Mouse (Mus musculus) hindbrain, embryonic 10.5 days (tissue): ENCODE data around the gene Cabp2. TPM values are rescaled to one million over a fixed set of nuclear protein-coding genes. Genes with fewer than 3 reads are reported as not detected.
"Not testable (repeated sequence)": the region's sequence is repeated elsewhere in the genome, so short reads cannot be mapped to it uniquely, and the experiment has no call there.

Experiments
- DNase-seq: peaks from one replicate; pipeline ENCODE4 v3.0.0-alpha.2; 2017; ENCODE audit warnings: low spot score
- H3K27ac ChIP-seq: fragments of 300-500 bp; sonication (generic); 2 replicates; pipeline ENCODE4 v1.5.1; 2016; ENCODE audit warnings: mild to moderate bottlenecking, moderate library complexity
- H3K27me3 ChIP-seq: fragments of 300-500 bp; sonication (generic); 2 replicates; pipeline ENCODE4 v1.6.1; 2016; ENCODE audit warnings: mild to moderate bottlenecking; ENCODE audit not compliant: poor library complexity, insufficient read depth, severe bottlenecking
- H3K36me3 ChIP-seq: fragments of 300-500 bp; sonication (generic); 2 replicates; pipeline ENCODE4 v1.6.1; 2016; ENCODE audit warnings: mild to moderate bottlenecking, moderate library complexity
- H3K4me1 ChIP-seq: fragments of 300-500 bp; sonication (generic); replicated peaks from 2 replicates; pipeline ENCODE4 v1.6.1; 2016; ENCODE audit warnings: mild to moderate bottlenecking
- H3K4me3 ChIP-seq: fragments of 300-500 bp; sonication (generic); 2 replicates; pipeline ENCODE4 v1.5.1; 2016; ENCODE audit warnings: mild to moderate bottlenecking, moderate library complexity
- H3K9me3 ChIP-seq: fragments of 300-500 bp; sonication (generic); 2 replicates; pipeline ENCODE4 v1.6.1; 2016; ENCODE audit warnings: mild to moderate bottlenecking, moderate library complexity
- WGBS: fragments of 180-500 bp; shearing (Covaris S2); methylation state at CpG from one replicate; pipeline ENCODE4 v1.1.7; 2016; 5-methylcytosine and 5-hydroxymethylcytosine counted together
- polyA plus RNA-seq: library from polyadenylated mRNA; unstranded; fragments of >200 nt; fragmentation: Nextera tagmentation; extraction: Ambion mirVana; gene quantifications from 2 replicates; pipeline ENCODE4 v1.2.1, GENCODE M21; 2016

Cabp2 gene
- polyA plus RNA-seq, 1 experiment from 2014 or later, result not detected

GRCm38 (mm10) chr19:4046866-4047254 is 34.5 kb upstream of the Cabp2 start:
- 84% methylated on average over 8 of the region's 8 CpGs for WGBS
- H3K4me1 ChIP-seq, result 0 out of 2 replicates have a peak, but pooled peaks cover 2% of the 10 kb centered on the region
- no peak for DNase-seq
- no peaks in the 10 kb centered on the region for H3K9me3 ChIP-seq
- H3K27ac ChIP-seq, result no peak overlapping the region
- no peak overlapping the region for H3K4me3 ChIP-seq
- H3K36me3 ChIP-seq, result no peaks in the 10 kb centered on the region
- H3K27me3 ChIP-seq, result no peaks in the 10 kb centered on the region

- no peaks in the 10 kb centered on the region for H3K9me3 ChIP-seq
- H3K4me3 ChIP-seq, result no peak overlapping the region
- no peaks in the 10 kb centered on the region for H3K36me3 ChIP-seq
- H3K27ac ChIP-seq, result no peak overlapping the region
- no peaks in the 10 kb centered on the region for H3K27me3 ChIP-seq
- DNase-seq, result peak; percentile 75
- H3K4me1 ChIP-seq, result 0 out of 2 replicates have a peak, but pooled peaks cover 2% of the 10 kb centered on the region
- 16% methylated on average over 4 of the region's 4 CpGs for WGBS
Measured at GRCm38 (mm10) chr19:4047859-4048258, 33.5 kb upstream of the Cabp2 start.

- not testable (repeated sequence) for DNase-seq, H3K27ac ChIP-seq
Measured at GRCm38 (mm10) chr19:4049069-4049468, 32.3 kb upstream of the Cabp2 start.

DNA sequence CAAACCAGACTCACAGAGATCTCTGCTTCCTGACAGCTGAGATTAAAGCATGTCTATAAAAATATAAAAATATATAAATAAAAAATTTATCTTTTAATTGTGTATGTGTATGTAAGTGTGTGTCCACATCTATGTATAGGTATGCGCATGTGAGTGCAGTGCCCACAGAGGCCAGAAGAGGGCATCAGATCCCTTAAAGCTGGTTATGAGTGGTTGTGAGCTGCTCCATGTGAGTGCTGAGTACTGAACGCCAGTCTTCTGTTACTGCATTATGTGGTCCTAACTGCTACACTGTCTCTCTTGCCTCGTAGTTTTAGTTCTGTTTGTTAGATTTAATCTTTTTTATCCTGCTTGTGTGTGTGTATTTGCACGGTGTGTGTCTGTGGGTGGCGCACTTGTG is 30.4 kb upstream of the Cabp2 start:
- H3K9me3 ChIP-seq, result no peaks in the 10 kb centered on the region
- H3K27ac ChIP-seq, result no peak overlapping the region
- H3K4me3 ChIP-seq, result no peak overlapping the region
- H3K27me3 ChIP-seq, result no peaks in the 10 kb centered on the region
- H3K36me3 ChIP-seq, result no peaks in the 10 kb centered on the region
- H3K4me1 ChIP-seq, result peaks cover 5% of the 10 kb centered on the region; the same call in 1 of the 2 replicates
- DNase-seq, result no peak
- 92% methylated on average over 5 of the region's 5 CpGs for WGBS

More at GRCm38 (mm10) chr19:4049069-4049468, 32.3 kb upstream of the Cabp2 start:
- not testable (repeated sequence) for H3K4me3 ChIP-seq, H3K4me1 ChIP-seq, H3K36me3 ChIP-seq, H3K9me3 ChIP-seq, H3K27me3 ChIP-seq
- WGBS, result 77% methylated on average over 5 of the region's 5 CpGs

GRCm38 (mm10) chr19:4051741-4052515 is 29.4 kb upstream of the Cabp2 start:
- H3K9me3 ChIP-seq, result no peaks in the 10 kb centered on the region
- no peaks in the 10 kb centered on the region for H3K27me3 ChIP-seq
- peak; percentile 58 for DNase-seq
- no peak overlapping the region for H3K4me3 ChIP-seq
- no peak overlapping the region for H3K27ac ChIP-seq
- WGBS, result 52% methylated on average over 10 of the region's 10 CpGs
- no peaks in the 10 kb centered on the region for H3K36me3 ChIP-seq
- H3K4me1 ChIP-seq, result peaks cover 12% of the 10 kb centered on the region

GRCm38 (mm10) chr19:4052516-4053030 is 28.8 kb upstream of the Cabp2 start:
- Histone ChIP-seq H3K4me1 (peaks cover 12% of the 10 kb centered on the region), H3K9me3 (no peaks in the 10 kb centered on the region), H3K27ac (no peak overlapping the region), H3K27me3 (no peaks in the 10 kb centered on the region), H3K36me3 (no peaks in the 10 kb centered on the region), H3K4me3 (no peak overlapping the region)
- WGBS, result 87% methylated on average over 5 of the region's 5 CpGs
- no peak for DNase-seq

DNA sequence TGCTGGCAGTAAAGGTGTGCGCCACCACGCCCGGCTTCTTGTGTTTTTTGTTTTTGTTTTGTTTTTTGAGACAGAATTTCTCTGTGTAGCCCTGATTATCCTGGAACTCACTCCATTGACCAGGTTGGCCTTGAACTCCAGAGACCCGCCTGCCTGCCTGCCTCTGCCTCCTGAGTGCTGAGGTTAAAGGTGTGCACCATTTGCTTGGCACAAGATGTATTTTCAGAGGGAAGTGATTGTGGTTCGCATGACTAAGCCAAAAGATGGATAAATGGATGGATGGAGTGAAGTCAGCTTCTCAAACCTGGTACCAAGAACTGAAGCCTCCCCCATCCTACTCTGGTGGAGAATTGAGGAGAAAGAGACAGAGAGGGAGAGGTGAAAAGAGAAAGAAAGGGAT is 26.8 kb upstream of the Cabp2 start:
- Histone ChIP-seq H3K9me3 (no peaks in the 10 kb centered on the region), H3K4me1 (peaks cover 12% of the 10 kb centered on the region), H3K27me3 (no peaks in the 10 kb centered on the region), H3K27ac (no peak overlapping the region), H3K36me3 (no peaks in the 10 kb centered on the region), H3K4me3 (no peak overlapping the region)
- no peak for DNase-seq
- 85% methylated on average over 5 of the region's 5 CpGs for WGBS

- Histone ChIP-seq H3K4me3 (no peak overlapping the region), H3K36me3 (no peaks in the 10 kb centered on the region), H3K4me1 (peaks cover 12% of the 10 kb centered on the region), H3K27ac (no peak overlapping the region), H3K27me3 (no peaks in the 10 kb centered on the region), H3K9me3 (no peaks in the 10 kb centered on the region)
- DNase-seq, result no peak
- WGBS, result 75% methylated on average over 8 of the region's 8 CpGs
Measured at GRCm38 (mm10) chr19:4055216-4055946, 26.0 kb upstream of the Cabp2 start.

DNA sequence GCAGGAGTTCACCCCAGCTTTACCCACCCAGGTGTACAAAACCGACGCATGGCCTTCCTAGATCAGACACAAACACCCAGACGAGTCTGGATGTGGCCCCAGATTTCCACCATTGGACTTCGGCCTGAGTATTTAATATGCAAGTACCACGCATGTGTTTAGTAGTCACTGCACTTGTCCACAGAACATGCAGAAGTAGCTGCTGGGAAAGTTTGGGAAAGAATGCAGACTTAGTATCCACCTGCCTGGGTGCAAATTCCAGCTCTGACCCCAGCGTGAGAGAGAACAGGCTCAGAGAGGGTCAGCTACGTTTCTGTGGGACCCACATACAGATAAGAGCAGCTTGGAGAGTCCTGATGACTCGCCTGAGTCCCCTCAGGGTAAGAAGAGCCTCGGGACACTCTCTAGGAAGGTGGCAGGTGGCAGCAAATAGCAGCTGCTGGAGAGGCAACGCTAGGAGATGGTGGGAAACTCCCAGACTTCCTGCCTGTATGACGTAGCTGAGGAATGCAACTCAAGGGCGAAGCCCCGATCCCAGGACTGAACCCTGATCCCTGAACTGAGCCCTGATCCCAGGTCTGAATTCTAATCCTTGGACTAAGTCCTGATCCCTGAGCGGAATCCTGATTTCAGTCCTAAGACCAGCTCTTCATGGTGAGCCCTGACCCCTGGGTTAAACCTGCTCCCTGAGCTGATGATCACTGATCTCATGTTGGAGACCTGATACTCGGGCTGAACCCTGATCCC is 25.3 kb upstream of the Cabp2 start:
- Histone ChIP-seq H3K4me3 (no peak overlapping the region), H3K9me3 (no peaks in the 10 kb centered on the region), H3K27ac (no peak overlapping the region), H3K36me3 (no peaks in the 10 kb centered on the region), H3K4me1 (peaks cover 12% of the 10 kb centered on the region), H3K27me3 (no peaks in the 10 kb centered on the region)
- no peak for DNase-seq
- 69% methylated on average over 15 of the region's 15 CpGs for WGBS

DNA sequence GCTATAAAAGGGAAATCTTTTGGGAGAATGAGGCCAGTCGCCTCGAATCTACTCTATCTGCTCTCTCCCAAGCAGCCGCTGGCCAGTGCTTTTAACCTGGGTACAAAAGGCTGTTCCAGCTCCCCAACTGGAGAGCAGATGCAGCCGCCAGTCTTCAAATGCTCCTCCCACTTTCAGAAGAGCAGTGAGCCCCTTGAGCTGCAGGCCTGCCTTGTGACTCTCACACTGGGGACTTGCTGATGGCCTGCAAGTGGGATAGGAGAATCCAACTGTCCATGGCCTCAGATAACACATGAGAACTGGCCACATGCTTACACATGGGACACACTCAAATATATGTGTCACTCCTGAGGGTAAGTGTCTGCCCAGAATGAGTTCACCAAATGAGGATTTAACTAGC is 24.7 kb upstream of the Cabp2 start:
- no peak for DNase-seq
- Histone ChIP-seq H3K4me1 (peaks cover 12% of the 10 kb centered on the region), H3K27ac (no peak overlapping the region), H3K36me3 (no peaks in the 10 kb centered on the region), H3K9me3 (no peaks in the 10 kb centered on the region), H3K4me3 (no peak overlapping the region), H3K27me3 (no peaks in the 10 kb centered on the region)
- 41% methylated on average over 4 of the region's 4 CpGs for WGBS

DNA sequence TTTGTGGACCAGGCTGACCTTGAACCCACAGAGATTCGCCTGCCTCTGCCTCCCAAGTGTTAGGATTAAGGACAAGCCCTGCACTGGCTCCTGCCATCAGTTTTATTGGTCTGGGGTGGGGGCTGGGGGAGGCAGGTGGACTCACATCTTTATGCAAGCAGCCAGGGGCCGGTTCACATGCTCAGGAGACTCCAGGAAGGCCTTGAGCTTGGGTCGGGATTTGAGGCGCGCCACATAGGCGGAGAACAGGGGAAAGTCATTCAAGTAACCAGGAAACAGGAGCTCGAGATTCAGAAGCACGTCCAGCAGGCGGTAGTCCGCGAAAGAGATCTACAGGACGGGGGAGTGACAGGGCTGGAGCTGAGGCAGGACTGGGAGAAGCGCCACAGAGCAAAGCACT is 24.0 kb upstream of the Cabp2 start:
- Histone ChIP-seq H3K36me3 (no peaks in the 10 kb centered on the region), H3K27ac (no peak overlapping the region), H3K27me3 (no peaks in the 10 kb centered on the region), H3K4me1 (peaks cover 12% of the 10 kb centered on the region), H3K4me3 (no peak overlapping the region), H3K9me3 (no peaks in the 10 kb centered on the region)
- DNase-seq, result no peak
- 87% methylated on average over 13 of the region's 13 CpGs for WGBS

DNA sequence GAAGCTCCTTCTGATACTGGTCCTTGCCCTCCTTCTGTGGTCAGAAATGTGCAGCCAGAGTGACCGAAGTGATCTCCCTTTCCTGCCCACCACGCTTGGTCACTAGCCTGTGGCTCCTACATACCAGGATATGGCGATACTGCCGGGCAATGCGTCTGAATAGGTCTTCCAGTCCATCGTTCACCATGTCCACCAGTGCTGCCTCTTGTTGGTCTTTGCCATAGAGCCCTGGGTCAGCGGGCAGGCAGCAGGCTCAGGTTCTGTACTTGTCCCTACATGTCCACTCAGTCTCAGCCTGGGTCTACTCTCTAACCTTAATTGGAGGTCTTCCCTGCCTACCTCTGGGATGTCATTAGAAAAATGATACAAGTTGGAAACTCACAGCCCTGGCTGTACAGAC is 23.4 kb upstream of the Cabp2 start:
- DNase-seq, result no peak
- no peaks in the 10 kb centered on the region for H3K27me3 ChIP-seq
- 93% methylated on average over 7 of the region's 7 CpGs for WGBS
- H3K4me3 ChIP-seq, result no peak overlapping the region
- no peaks in the 10 kb centered on the region for H3K9me3 ChIP-seq
- H3K27ac ChIP-seq, result no peak overlapping the region
- H3K36me3 ChIP-seq, result no peaks in the 10 kb centered on the region
- peaks cover 12% of the 10 kb centered on the region for H3K4me1 ChIP-seq
